Mouse (Mus musculus) heart, embryonic 14.5 days (tissue): Measurements from ENCODE around the gene Fbxo28. TPM values are rescaled to one million over a fixed set of nuclear protein-coding genes. Genes with fewer than 3 reads are reported as not detected.

Experiments
- ATAC-seq: fragments of 200-750 bp; cut with Nextera tagmentation; 2 replicates; pipeline ENCODE4 v1.8.0; 2017; ENCODE audit warnings: low read depth, moderate TSS enrichment; ENCODE audit not compliant: insufficient number of reproducible peaks, insufficient read depth, low FRiP score
- H3K27ac ChIP-seq, 2 experiments: fragments of 200-500 bp in 1 of 2; fragments of 300-500 bp in 1 of 2; sonication (generic) in 1 of 2; replicated peaks in 1 of 2; 2 replicates each; pipeline ENCODE4 v1.5.1; 2012 to 2014; ENCODE audit warnings: low read depth in 2 of 2, low read length in 2 of 2, control low read depth in 1 of 2, mild to moderate bottlenecking in 1 of 2, mixed read lengths in 1 of 2; ENCODE audit not compliant: control insufficient read depth in 1 of 2, insufficient read depth in 1 of 2
- H3K27me3 ChIP-seq: fragments of 300-500 bp; sonication (generic); 2 replicates; pipeline ENCODE4 v1.6.1; 2014; ENCODE audit warnings: mild to moderate bottlenecking, low read length, control low read depth; ENCODE audit not compliant: control insufficient read depth, insufficient read depth
- H3K36me3 ChIP-seq: fragments of 300-500 bp; sonication (generic); 2 replicates; pipeline ENCODE4 v1.6.1; 2014; ENCODE audit warnings: mild to moderate bottlenecking, control low read depth, low read length, mixed read lengths; ENCODE audit not compliant: control insufficient read depth, insufficient read depth
- H3K4me1 ChIP-seq, 2 experiments: fragments of 200-500 bp in 1 of 2; fragments of 300-500 bp in 1 of 2; sonication (generic) in 1 of 2; 2 replicates each; pipeline ENCODE4 v1.6.1; 2012 to 2014; ENCODE audit warnings: low read length in 2 of 2, control low read depth in 1 of 2, mixed read lengths in 1 of 2; ENCODE audit not compliant: control insufficient read depth in 2 of 2, insufficient read depth in 2 of 2
- H3K4me2 ChIP-seq: fragments of 300-500 bp; sonication (generic); 2 replicates; pipeline ENCODE4 v1.6.1; 2014; ENCODE audit warnings: mild to moderate bottlenecking, low read length
- H3K4me3 ChIP-seq, 2 experiments: fragments of 200-500 bp in 1 of 2; fragments of 300-500 bp in 1 of 2; sonication (generic) in 1 of 2; 2 replicates each; pipeline ENCODE4 v1.5.1; 2012 to 2014; ENCODE audit warnings: low read length in 2 of 2, mild to moderate bottlenecking in 2 of 2, control low read depth in 1 of 2, low read depth in 1 of 2, moderate library complexity in 1 of 2; ENCODE audit not compliant: control insufficient read depth in 1 of 2, insufficient read depth in 1 of 2
- H3K9ac ChIP-seq: fragments of 300-500 bp; sonication (generic); 2 replicates; pipeline ENCODE4 v1.6.1; 2014; ENCODE audit warnings: mild to moderate bottlenecking, low read length
- H3K9me3 ChIP-seq: fragments of 300-500 bp; sonication (generic); 2 replicates; pipeline ENCODE4 v1.6.1; 2016; ENCODE audit warnings: low read length, control low read depth; ENCODE audit not compliant: control insufficient read depth
- WGBS: fragments of 180-500 bp; shearing (Covaris S2); extraction: QIAGEN DNeasy Blood & Tissue Kit; methylation state at CpG from one replicate; pipeline ENCODE4 v1.1.7; 2014; 5-methylcytosine and 5-hydroxymethylcytosine counted together
- polyA plus RNA-seq: library from polyadenylated mRNA; unstranded; fragments of >200 nt; fragmentation: Nextera tagmentation; extraction: Ambion mirVana; gene quantifications from 2 replicates; pipeline ENCODE4 v1.2.1, GENCODE M21; 2014

Fbxo28 gene
- polyA plus RNA-seq, 1 experiment from 2014 or later = 17.2 TPM

- Histone ChIP-seq H3K27me3 (no peaks in the 10 kb centered on the region), H3K4me3 (no peak overlapping the region), H3K9me3 (no peaks in the 10 kb centered on the region), H3K9ac (no peak overlapping the region), H3K36me3 (no peaks in the 10 kb centered on the region), H3K4me2 (no peak overlapping the region), H3K27ac (no peak overlapping the region), H3K4me1 (peaks cover 0 to 4% of the 10 kb centered on the region in 2 experiments; a peak in 1 of 4 replicates)
- WGBS = 79% methylated on average over 12 of the region's 12 CpGs
- no peak for ATAC-seq
Observed at GRCm38 (mm10) chr1:182363683-182364404, 22.4 kb upstream of the Fbxo28 start.

GRCm38 (mm10) chr1:182362703-182363102, 21.3 kb upstream of the Fbxo28 start:
- no peak overlapping the region for H3K4me2 ChIP-seq
- H3K4me3 ChIP-seq = no peak overlapping the region
- no peak for ATAC-seq
- no peak overlapping the region for H3K27ac ChIP-seq
- WGBS = 90% methylated on average over 5 of the region's 5 CpGs
- H3K9ac ChIP-seq = no peak overlapping the region
- no peaks in the 10 kb centered on the region for H3K27me3 ChIP-seq
- no peaks in the 10 kb centered on the region for H3K4me1 ChIP-seq
- H3K36me3 ChIP-seq = no peaks in the 10 kb centered on the region
- H3K9me3 ChIP-seq = no peaks in the 10 kb centered on the region

- H3K36me3 ChIP-seq = no peaks in the 10 kb centered on the region
- H3K4me2 ChIP-seq = no peak overlapping the region
- 59% methylated on average over 1 of the region's 1 CpGs for WGBS
- H3K27me3 ChIP-seq = no peaks in the 10 kb centered on the region
- no peak overlapping the region for H3K27ac ChIP-seq
- no peak overlapping the region for H3K9ac ChIP-seq
- H3K4me1 ChIP-seq = no peaks in the 10 kb centered on the region
- no peak for ATAC-seq
- no peaks in the 10 kb centered on the region for H3K9me3 ChIP-seq
- H3K4me3 ChIP-seq = no peak overlapping the region
Observed at GRCm38 (mm10) chr1:182358133-182358532, 16.7 kb upstream of the Fbxo28 start.

GRCm38 (mm10) chr1:182354504-182355147, 13.2 kb upstream of the Fbxo28 start:
- Histone ChIP-seq H3K9ac (no peak overlapping the region), H3K27me3 (no peaks in the 10 kb centered on the region), H3K4me1 (no peaks in the 10 kb centered on the region), H3K27ac (no peak overlapping the region), H3K4me3 (no peak overlapping the region), H3K36me3 (no peaks in the 10 kb centered on the region), H3K4me2 (no peak overlapping the region), H3K9me3 (no peaks in the 10 kb centered on the region)
- 82% methylated on average over 11 of the region's 11 CpGs for WGBS
- ATAC-seq = no peak

- Histone ChIP-seq H3K27ac (no peak overlapping the region), H3K9me3 (peaks cover 4% of the 10 kb centered on the region; the same call in 1 of the 2 replicates), H3K4me2 (no peak overlapping the region), H3K27me3 (no peaks in the 10 kb centered on the region), H3K4me1 (peaks cover 3 to 6% of the 10 kb centered on the region in 2 experiments; a peak in 2 of 4 replicates), H3K4me3 (no peak overlapping the region), H3K9ac (no peak overlapping the region), H3K36me3 (no peaks in the 10 kb centered on the region)
- ATAC-seq = no peak
- WGBS = 59% methylated on average over 6 of the region's 6 CpGs
Observed at GRCm38 (mm10) chr1:182349557-182349956, 8.1 kb upstream of the Fbxo28 start.

- Histone ChIP-seq H3K4me2 (peak overlapping the region; percentile 18; the same call in 1 of the 2 replicates), H3K27ac (peak overlapping the region; percentile 52 to 74)
- WGBS = 23% methylated on average over 5 of the region's 5 CpGs
Observed at GRCm38 (mm10) chr1:182346491-182346890, 5.1 kb upstream of the Fbxo28 start.

GRCm38 (mm10) chr1:182345857-182346256, 4.4 kb upstream of the Fbxo28 start:
- 79% methylated on average over 2 of the region's 2 CpGs for WGBS
- Histone ChIP-seq H3K27ac (no peak overlapping the region), H3K4me3 (no peak overlapping the region)

More at GRCm38 (mm10) chr1:182346491-182346890, 5.1 kb upstream of the Fbxo28 start:
- ATAC-seq = no peak
- peaks cover 5 to 6% of the 10 kb centered on the region in 2 experiments; a peak in 2 of 4 replicates for H3K4me1 ChIP-seq
- H3K4me3 ChIP-seq = no peak overlapping the region
- peaks cover 4% of the 10 kb centered on the region; the same call in 1 of the 2 replicates for H3K9me3 ChIP-seq
- H3K27me3 ChIP-seq = no peaks in the 10 kb centered on the region
- H3K36me3 ChIP-seq = no peaks in the 10 kb centered on the region
- no peak overlapping the region for H3K9ac ChIP-seq

More at GRCm38 (mm10) chr1:182345857-182346256, 4.4 kb upstream of the Fbxo28 start:
- no peaks in the 10 kb centered on the region for H3K36me3 ChIP-seq
- H3K9me3 ChIP-seq = peaks cover 4% of the 10 kb centered on the region; the same call in 1 of the 2 replicates
- ATAC-seq = no peak
- H3K27me3 ChIP-seq = no peaks in the 10 kb centered on the region
- H3K4me1 ChIP-seq = peaks cover 5 to 6% of the 10 kb centered on the region in 2 experiments; a peak in 2 of 4 replicates
- no peak overlapping the region for H3K4me2 ChIP-seq
- H3K9ac ChIP-seq = no peak overlapping the region
